Mouse (Mus musculus) layer of hippocampus, postnatal 14 days (tissue): ENCODE measurements around the gene Bmp3. TPM values are rescaled to one million over a fixed set of nuclear protein-coding genes. Genes with fewer than 3 reads are reported as not detected.

Source experiments
- DNase-seq, 2 experiments: peaks; one replicate each; pipeline ENCODE4 v3.0.0; 2021 to 2022; ENCODE audit warnings: low spot score in 2 of 2, mixed read lengths in 1 of 2
- total RNA-seq, 2 experiments: library from RNA; stranded (reverse); gene quantifications; 2 replicates each; pipeline ENCODE4 v1.2.3; 2021

Bmp3 gene
- total RNA-seq, 2 experiments from 2014 or later, result 3.5 to 3.9 TPM

DNA sequence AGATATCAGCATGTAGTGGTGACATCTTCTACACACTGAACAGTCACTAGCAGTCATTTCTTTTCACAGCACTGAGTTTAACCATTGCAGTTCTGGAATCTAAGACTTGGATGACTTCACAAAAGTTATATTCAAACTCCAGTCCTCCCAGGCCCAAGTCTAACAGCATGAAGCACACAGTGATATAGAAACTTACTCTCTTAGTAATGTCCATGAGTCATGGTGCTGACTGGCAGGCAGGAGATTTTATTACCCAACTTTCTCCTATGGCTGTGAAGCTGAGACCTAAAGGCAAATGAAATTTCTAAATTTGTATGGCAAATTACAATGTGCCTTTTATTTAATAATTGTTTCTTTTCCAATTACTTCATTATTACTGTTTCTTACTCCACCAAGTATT lies 43.7 kb downstream of the Bmp3 start:
- no peak for DNase-seq

GRCm38 (mm10) chr5:98900926-98901325 lies 46.7 kb downstream of the Bmp3 start:
- DNase-seq, result no peak

GRCm38 (mm10) chr5:98902339-98902738 lies 48.1 kb downstream of the Bmp3 start:
- peak in 1 of 2 experiments; percentile 40 for DNase-seq

GRCm38 (mm10) chr5:98918716-98919115 lies 64.5 kb downstream of the Bmp3 start:
- no peak for DNase-seq

DNA sequence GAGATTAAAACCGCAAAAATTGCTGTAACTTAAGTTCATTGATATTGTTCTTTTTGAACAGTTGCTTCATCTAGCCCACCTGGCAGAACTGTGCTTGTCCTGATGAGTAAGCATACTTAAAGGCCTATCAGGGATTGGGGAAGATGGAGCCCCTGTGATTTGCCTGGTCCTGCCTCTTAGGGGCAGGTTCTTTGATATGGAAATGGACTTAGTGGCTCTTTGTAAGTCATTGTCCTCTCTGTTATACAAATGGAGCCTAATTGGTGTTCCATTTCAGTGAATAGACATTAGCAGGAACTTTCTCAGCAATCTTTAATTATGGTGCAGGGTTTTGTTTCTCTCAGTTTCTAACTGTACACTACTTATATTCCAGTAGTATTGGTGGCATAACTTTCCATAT lies 67.4 kb downstream of the Bmp3 start:
- no peak for DNase-seq

GRCm38 (mm10) chr5:98922921-98923320 lies 68.7 kb downstream of the Bmp3 start:
- no peak for DNase-seq

Other genes starting within 250 kb of the Bmp3 start
- gene Prkg2, start 182.9 kb downstream of the Bmp3 start, total RNA-seq, result 1 to 10 TPM; 2.4 to 3.3 TPM